Mouse (Mus musculus) 3T3-L1 (cell line): Measurements from ENCODE around the gene Acot8.
A peak's percentile ranks its signal among the peaks of the same experiment; 100 is the strongest.

Experiments
- DNase-seq: peaks from one replicate; pipeline ENCODE4 v3.0.0-alpha.2; 2015; ENCODE audit warnings: low read depth, low spot score

The Acot8 gene

DNA sequence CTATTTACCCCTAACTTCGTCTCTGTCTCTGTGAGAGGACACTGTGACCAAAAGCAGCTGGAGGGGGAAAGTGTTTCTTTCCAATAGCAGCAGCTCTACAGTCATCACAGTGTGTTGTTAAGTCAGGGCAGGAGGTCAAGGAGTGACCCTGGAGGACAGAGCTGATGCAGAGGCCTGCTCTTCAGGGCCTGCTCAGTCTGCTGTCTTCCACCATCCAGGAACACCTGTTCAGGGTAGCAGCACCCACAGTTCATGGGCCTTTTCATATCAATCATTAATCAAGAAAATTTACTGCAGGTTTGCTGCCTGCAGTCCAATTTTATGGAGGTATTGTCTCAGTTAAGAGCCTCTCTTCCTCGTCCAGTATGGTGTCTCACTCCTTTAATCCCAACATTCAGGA, 8.9 kb upstream of the Acot8 start:
- no peak for DNase-seq

DNA sequence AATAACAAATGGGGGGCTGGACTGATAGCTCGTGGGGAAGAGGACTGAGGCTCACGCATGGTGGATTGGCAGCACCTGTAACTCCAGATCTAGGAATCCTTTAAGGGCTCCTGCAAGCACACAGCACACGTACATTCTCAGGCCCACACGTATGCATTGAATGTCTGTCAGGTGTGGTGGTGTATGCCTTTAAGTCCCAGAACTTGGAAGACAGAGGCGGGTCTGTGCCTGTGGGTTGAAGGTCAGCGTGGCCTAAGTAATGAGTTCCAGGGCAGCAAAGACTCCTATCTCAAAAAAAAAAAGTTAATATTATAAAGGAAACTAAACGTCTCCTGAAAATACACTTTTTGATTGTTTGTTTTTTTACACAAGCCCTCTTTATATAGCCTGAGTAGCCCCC, 1.9 kb upstream of the Acot8 start:
- no peak for DNase-seq

DNA sequence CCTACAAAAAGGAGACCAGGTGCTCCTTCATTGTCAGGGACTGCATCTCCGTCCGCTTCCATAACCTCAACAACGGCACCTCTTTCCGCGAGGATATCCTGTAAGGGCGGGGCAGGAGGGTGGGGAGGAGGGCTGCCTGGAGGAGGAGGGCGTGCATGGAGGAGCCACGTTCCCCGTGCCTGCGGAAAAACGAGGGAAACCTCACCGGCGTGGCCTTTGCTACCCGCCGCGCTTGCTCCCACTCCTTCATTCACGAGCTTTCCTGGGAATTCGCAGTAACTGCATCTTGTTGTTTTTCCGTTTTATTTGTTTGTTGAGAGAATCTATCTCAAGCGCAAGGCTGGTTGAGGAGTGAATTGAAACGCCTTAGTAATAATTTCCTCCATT, 643 bp upstream of the Acot8 start:
- no peak for DNase-seq

DNA sequence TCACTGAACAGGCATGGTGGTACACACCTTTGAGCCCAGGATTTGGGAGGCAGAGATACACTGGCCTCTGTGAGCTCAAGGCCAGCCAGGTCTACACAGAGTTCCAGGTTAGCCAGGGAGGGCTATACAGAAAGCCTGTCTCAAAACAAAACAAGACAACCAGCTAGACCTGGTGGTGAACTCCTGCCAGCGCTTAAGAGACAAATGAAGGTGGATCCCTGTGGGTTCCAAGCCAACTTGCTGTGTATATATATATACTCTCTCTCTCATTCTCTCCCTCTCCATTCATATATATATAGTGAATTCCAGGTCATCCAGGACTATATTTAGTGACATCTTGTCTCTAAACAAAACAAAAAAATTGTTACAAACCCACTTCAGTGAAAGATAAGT, 765 bp downstream of the Acot8 start:
- peak; percentile 38 for DNase-seq

DNA sequence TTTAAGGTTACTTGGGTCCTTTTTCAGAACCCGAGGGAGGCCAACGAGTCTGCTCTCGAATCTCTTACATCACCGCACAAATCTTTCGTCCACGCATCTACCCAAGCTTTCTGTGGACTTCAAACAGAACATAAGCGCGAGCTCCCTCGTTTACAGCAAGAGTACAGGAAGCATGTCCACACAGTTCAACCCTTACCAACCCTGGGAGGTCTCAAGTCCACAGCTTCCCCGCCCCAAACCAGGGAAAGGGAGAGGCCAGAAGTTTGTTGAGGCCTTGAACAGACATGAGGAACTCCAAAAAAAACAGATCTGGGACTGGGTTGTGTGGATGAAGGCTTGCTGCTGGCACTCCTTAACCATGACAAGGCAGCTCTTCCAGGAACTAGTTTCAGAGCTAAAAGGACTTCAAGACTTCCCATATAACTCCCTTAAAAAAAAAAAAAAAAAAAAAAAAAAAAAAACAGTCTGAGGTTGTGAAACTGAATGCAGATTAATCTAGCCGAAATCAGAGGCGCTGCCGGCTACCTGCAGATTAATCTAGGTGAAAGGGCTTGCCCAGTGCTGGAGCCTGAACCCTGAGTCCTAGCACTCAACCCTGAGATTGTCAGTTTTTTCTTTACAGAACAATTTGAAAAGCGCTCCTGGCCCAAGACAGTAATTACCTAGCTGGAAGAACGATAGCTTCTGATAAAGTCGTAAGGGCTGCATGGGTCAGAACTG, 1.3 kb downstream of the Acot8 start:
- no peak for DNase-seq

GRCm38 (mm10) chr2:164800252-164801004, 4.3 kb downstream of the Acot8 start:
- DNase-seq: no peak

- peak; percentile 74 for DNase-seq
Observed at GRCm38 (mm10) chr2:164798554-164798953, 6.1 kb downstream of the Acot8 start.

DNA sequence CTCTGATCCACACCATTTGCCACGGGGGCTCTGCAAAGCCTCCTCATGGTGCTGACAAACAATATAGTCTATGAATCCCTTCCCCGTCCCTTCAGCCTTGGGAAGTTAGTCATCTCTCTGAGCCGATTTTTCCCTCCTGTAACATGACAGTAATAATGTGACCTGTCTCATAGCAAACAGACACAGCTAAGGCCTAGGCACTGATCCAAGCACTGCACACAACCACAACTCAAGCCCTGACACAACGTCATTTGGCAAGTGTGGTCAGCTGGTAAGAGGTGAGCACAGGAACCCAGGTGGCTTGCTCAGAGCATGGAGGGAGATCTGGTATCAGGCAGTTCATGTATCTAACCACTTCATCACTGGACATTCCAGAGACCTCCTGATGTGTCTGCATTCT, 8.8 kb downstream of the Acot8 start:
- DNase-seq: no peak

- DNase-seq: peak; percentile 97
Observed at GRCm38 (mm10) chr2:164794293-164794692, 10.4 kb downstream of the Acot8 start.

GRCm38 (mm10) chr2:164793772-164794171, 10.9 kb downstream of the Acot8 start:
- peak; percentile 67 for DNase-seq

- peak; percentile 86 for DNase-seq
Observed at GRCm38 (mm10) chr2:164793236-164793635, 11.4 kb downstream of the Acot8 start.

GRCm38 (mm10) chr2:164792400-164793190, 12.1 kb downstream of the Acot8 start:
- DNase-seq: no peak

- DNase-seq: no peak
Observed at GRCm38 (mm10) chr2:164791841-164792261, 12.8 kb downstream of the Acot8 start.

DNA sequence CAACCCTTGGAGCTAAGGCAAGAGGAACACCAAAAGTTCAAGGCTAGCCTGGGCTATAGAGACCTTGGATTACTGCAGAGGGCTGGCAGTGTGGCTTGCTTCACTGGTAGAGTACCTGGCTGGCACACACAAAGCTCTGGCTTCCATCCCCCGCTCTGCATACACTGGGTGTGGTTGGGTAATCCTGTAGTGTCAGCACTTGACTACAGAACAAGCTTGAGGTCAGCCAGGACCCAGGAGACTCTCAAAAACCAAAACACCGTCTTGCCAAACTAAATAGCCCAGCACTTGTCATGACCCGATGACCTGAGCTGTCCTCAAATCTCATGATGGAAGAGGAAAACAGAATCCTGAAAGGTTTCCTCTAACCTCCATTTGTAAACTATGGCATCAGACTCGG, 14.2 kb downstream of the Acot8 start:
- DNase-seq: peak; percentile 47

DNA sequence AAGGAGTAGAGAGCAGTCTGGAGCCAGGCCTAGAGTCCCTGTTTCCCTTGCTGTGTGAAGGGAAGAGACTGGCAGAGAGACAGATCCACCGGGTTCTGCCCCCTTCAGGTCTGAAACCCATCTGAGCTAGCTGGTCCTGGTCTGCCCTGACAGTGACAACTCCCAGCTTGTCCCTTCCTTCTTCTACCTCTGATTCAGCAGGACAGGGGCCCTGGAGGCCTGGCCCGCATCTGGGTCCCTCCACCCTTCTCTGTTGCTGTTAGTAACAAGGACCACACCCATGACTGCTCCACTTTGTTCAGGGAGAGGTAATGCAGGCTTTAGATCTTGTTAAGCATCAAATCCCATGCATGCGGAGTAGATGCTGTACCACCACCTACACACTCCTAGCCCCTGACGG, 16.3 kb downstream of the Acot8 start:
- DNase-seq: no peak

GRCm38 (mm10) chr2:164787779-164788178, 16.9 kb downstream of the Acot8 start:
- DNase-seq: no peak

GRCm38 (mm10) chr2:164787032-164787431, 17.6 kb downstream of the Acot8 start:
- DNase-seq: no peak

DNA sequence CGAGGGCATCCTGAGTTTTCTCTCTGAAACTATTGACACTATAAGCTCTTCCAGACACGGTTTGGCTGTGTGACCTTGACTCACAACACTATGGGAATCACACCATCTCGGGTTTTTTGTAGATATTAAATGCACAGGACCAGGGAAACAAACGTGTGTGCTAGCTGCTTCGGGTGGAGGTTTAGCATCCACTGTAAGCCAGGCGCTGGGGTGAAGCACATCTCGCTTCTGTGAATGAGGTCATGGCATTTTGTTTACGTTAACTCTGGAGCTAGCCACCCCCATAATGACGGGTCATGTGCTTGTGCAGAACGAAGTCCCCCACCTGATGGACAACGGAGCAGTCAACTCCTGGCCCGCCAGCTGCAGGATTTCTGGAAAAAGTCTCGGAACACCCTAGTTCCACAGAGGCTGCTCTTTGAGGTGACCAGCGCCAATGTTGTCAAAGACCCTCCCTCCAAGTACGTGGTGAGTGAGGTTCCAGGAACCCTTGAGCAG, 18.2 kb downstream of the Acot8 start:
- DNase-seq: peak; percentile 68

- DNase-seq: peak; percentile 85
Observed at GRCm38 (mm10) chr2:164785481-164786387, 18.9 kb downstream of the Acot8 start, which contains the start of gene Snx21. Snx21 (plus strand) TSS chr2:164785823.

- DNase-seq: no peak
Observed at GRCm38 (mm10) chr2:164784869-164785420, 19.7 kb downstream of the Acot8 start.
